Mouse (Mus musculus): ENCODE measurements around the gene Naa35.

DNA sequence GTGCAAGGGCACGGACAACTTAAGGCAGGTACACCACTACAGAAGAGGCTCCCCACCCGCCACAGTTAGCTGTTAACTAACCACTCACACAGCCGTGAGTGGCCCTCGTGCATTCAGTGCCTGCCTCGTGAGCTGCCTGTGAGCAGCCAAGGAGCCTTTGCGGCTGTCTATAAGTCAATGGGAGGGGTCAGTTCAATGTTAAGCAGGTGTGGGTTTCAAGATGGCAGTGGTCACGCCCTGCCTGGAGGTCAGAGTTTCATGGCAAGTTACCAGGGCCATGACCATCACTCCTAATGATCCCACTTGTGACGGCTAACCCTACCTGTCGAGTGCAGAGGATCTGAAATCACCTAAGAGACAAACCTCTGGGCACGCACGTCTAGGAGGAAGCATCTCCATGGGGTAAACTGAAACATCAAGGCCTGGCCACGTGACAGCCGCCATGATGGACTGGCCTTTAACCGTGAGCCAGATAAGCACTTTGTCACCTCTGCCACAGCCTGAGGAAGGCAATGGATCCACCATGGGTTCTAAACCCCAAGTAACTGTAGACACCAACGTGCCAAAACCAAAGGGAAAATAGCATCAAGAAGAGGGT lies 70.8 kb downstream of the Naa35 start:
- no peak for TF ChIP-seq CTCF (IDR thresholded peaks at IDR 0.05; ENCODE audit: extremely low read depth, insufficient read depth, low read length)
- TF ChIP-seq POLR2A (IDR thresholded peaks at IDR 0.05; ENCODE audit: extremely low read depth, insufficient read depth, low read length) = no peak
